Mouse (Mus musculus) monocyte, adult 59 days (primary cell): ENCODE data around the gene LTO1. TPM values are rescaled to one million over a fixed set of nuclear protein-coding genes. Genes with fewer than 3 reads are reported as not detected.

Experiments
- total RNA-seq, 2 experiments: library from RNA; stranded (reverse); gene quantifications; one replicate each; pipeline ENCODE4 v1.2.4; 2023

LTO1 gene
- 10 to 100 TPM; 24.9 to 25.0 TPM for total RNA-seq

DNA sequence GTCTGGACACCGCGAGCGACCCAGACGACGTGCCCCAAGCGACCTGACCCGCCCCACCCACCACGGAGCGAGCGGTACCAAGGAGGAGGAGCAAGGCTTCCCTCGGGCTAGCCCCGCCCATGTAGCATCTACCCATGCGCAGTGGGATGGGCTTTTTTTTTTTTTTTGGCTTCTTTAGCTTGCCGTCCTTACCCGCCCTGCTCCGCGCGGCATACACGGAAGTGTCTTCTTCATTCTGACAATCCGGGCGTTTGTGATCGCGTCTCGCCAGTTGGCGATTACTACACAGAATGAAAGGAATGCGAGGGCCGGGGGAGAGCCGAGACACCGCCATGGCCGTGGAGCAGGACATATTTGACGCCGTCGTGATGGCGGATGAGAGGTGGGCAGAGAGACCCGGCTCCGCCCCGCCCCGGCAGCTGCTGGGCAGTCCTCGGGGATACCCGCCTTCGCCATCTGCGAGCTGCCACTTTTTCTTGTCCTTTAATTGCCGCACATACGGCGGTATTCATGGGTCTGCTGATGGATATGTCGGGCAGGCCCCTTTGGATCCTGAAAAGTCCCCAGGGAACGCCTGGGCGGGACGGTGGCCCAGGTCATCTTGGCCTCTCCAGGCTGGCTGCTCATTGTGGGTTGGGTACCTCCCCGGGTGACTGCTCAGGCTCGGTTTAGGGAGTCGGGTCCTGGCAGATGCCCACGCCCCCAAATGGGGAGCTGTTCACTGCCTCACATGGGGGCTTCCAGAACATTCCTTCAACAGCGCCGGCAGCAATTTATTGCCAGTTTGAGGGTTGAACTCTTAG is at the start of gene LTO1:
Gene LTO1 (plus strand): TSS at position 153 of the 803 bp plus-strand sequence.

DNA sequence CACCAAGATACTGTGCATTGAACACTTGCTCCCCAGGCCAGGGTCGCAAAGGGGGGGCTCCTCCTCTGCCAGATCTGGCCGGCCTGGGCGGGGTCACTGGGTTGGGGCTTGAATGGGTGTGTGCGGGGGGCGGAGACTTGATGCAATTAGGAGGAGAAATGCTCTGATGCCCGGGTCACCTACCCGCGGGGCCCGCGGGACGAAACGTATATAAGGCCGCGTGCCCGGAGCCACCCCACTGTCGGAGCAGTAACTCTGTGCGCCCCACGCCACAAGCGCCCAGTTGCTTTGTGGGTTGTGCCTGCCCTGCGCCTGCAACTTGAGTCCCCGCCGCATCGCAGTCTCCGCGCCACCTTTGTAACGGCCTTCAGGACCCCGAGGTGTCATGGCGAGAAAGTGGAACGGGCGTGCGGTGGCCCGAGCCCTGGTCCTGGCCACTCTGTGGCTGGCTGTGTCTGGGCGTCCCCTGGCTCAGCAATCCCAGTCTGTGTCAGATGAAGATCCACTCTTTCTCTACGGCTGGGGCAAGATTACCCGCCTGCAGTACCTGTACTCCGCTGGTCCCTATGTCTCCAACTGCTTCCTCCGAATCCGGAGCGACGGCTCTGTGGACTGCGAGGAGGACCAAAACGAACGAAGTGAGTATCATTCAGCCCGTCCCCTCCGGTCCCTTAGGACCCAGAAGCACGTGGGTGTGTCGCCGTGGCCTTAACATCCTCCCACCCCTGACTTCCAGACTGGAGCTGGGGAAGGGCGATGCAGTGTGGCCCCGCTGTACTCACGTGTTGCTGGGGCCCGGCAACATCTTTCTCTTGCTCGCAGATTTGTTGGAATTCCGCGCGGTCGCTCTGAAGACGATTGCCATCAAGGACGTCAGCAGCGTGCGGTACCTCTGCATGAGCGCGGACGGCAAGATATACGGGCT is 18.3 kb upstream of the LTO1 start, which contains the start of gene Fgf15:
Gene Fgf15 (plus strand): TSS at position 238 of the 925 bp plus-strand sequence.

DNA sequence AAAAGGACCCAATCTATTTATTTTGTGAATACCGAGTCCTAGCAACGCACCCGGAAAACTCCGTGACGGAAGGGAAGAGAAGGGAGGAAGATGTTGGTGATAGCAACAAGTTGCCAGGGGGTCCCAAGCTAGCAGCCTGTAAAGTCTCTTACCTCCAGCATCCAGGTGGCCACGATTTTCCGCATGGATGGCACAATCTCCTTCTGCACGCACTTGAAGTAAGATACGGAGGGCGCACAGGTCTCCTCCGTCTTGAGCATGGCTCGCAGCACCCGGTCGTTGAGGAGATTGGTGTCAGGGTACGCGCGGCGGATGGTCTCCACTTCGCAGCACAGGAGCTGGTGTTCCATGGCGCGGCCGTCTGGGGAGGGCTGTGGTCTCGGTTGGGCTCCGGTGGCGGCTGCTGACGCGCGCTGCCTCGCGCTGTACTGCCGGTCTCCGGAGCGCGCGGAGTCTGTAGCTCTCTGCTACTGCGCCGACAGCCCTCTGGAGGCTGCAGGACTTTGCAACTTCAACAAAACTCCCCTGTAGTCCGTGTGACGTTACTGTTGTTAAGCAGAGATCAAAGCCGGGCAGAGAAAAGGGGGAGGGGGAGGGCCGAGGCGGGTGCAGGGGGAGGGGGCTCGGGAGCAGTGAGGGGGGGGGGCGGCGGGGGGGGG is 24.6 kb downstream of the LTO1 start, which contains the start of gene Ccnd1:
Gene Ccnd1 (minus strand): TSS at position 582 of the 659 bp plus-strand sequence.

Other genes starting within 250 kb of the LTO1 start
- gene Ano1, start 163.1 kb upstream of the LTO1 start, total RNA-seq = under 1 TPM; 0.58 to 0.64 TPM
- gene Fgf3, start 77.0 kb upstream of the LTO1 start, total RNA-seq = not detected
- not detected for gene Fgf4, start 67.7 kb upstream of the LTO1 start, total RNA-seq
- not detected for gene Fgf15, start 18.6 kb upstream of the LTO1 start, total RNA-seq
- gene Ccnd1, start 24.8 kb downstream of the LTO1 start, total RNA-seq = 10 to 100 TPM; 17.9 to 18.1 TPM